Mouse (Mus musculus) telencephalon, adult 2 months (tissue): ENCODE measurements at regions not wholly inside any gene's neighbourhood (a gene's known extent, or its start where the extent isn't known, plus 50 kb on each side); places are given as distances from the start of the nearest gene placed in this dataset.

Experiments used
- DNase-seq: peaks from one replicate; pipeline ENCODE4 v3.0.0-alpha.2; 2011; ENCODE audit warnings: low read depth, low spot score

DNA sequence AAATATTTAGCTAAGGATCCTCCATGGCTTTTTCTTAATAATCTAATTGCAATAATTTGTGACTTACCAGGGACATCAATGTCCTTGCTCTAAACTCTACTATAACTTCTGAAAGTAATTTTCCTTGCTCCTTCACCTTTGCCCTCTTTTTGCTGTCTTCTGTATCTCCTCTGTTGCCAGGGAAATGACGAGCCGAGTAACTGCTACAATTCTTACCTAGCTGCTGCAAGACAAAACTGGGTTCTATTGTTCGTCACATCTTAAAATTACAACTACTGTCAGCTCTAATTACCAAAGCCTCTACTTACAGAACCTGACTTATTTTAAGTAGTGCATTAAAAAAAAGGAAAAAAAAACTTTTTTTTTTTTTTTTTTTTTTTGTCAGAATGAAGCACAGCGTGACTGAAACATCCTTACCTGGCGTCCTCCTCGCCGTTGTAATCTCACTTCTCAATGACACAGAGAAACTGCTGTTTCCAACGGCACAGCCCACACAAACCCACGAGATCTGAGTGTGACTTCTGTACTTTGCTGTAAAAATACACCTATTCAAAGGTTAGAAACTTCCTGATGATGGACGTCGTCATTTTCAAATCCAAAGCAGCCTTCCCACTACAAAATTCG lies 389.4 kb downstream of the Plk2 start:
- no peak for DNase-seq

DNA sequence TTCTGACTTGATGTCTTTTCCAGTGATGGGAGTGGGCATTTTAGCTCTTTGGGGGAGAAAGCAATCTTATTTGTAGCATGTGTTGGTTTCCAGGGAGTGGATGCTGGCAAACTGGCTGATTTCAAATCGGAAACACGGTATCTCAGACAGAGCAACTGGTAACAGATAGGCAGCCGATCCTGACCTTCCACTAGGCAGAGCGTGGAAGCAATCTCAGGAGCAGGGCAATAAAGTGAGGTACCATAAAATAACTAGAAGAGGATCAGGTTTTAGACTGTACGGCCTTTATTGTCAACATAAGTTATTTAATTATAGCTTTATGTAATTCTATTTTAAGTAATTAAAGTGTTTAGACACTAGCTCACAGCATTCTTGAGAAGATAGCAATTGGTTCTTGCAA lies 390.0 kb downstream of the Plk2 start:
- no peak for DNase-seq

DNA sequence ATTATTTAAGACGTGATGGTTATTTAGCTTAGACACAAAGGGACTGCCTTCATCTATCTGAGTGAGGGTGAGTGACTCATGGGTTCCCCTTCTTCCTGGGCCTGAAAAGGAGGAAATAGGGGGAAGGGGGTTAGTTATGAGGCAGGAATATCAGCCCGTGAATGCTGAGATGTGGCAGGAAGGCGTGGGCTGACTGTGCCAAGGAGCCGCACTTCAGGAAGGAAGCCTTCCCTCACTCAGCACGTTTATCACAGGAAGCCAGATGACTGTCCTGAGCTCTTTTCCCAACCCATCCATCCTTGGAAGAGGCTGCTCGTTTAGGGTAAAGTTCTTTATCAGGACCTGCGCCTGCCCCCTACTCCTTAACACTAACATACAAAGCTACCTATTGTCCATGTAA lies 403.5 kb downstream of the Plk2 start:
- DNase-seq = no peak

DNA sequence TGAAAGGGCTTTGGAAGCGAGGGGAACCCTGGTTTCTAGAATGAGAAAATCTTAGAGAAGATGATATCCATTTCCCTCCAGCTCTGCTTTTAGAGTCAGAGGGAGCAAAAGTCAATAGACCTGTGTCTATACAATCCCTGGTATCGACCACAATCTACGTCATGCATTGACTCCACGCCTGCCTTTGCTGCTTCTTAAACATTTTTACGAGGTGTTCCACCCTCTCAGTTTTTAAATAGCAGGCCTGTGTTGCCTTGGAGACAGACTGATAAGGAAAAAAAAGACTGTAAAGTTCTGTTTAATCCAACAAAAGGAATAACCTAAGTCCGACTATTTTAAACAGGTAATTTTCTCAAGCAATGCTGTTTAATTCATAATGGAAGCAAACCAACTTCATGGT lies 408.0 kb downstream of the Plk2 start:
- no peak for DNase-seq

DNA sequence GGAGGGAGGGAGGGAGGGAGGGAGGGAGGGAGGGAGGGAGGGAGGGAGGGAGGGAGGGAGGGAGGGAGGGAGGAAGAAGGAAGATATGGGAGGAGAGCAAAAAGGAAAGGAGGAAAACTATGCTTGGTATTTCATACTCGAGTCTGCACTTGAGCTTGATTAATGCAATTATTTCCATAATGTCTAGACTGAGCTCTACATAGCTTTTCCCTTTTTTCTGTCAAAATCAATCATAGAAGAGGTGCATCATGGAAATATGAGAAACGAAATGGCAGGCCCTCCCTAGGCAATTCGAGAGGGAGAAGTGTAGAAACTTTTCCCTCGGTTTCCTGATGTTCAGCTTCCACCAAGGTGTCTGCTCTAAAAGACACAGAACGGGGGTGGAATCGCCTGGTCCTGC lies 417.6 kb downstream of the Plk2 start:
- no peak for DNase-seq

DNA sequence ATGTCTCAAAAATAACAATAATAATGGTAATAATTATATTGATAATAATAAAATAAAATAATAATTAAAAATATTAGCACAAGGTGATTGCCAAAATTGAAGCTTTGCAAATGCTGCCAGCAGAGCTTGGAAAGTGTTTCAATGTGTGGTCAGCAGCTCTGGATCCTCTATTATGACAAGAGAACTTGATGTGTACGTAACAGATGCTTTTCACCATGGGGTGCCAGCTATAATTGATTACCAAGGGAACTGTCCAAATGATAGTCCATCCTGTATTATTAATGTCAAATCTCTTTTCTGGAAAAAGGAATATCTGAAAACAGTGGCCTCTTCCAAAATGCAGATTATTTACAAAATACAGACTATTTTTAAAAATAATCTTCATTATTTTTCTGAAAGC lies 419.2 kb downstream of the Plk2 start:
- DNase-seq = no peak

DNA sequence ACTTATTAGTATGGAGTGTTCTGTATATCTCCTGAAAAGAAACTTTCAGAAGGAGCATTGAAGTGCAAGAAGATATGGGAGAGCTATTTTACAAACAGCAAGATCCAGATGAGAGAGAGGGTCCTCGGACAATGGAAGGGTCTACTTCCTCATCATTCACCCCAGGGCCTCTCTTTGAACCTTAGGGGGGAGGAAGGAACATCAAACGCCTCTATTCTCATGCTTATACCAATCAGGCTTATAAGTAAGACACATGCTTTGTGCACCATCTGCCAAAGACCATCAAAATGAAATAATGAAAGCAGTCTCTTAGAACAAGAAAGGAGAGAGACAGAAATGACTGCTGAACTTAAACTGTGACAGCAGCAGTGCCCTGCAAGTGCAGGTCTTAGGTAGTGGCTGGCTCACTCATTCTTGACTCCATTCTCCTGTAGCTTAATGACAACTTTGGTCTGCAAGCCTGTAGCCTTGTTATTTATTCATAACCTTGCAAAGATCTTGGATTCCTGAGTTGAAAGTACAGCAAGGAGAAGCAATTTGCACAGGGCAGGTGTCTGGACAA lies 424.5 kb downstream of the Plk2 start:
- DNase-seq = no peak

DNA sequence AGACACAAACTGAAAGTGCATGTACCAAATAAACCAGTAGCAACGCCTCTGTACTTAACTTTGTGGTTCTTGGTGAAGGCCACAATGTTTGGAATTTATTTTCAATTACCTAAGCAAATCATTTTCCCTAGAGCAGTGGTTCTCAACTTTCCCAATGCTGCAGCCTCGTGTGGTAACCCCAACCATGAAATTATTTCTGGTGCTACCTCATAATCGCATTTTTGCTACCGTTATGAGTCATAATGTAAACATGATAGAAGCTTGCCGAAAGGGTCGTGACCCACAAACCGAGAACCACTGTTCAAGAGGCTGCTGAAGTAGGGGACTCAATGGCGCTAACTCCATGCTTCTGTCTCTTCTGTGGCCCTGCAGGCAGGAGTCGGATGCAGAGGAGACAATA lies 429.9 kb upstream of the Actbl2 start:
- DNase-seq = no peak

DNA sequence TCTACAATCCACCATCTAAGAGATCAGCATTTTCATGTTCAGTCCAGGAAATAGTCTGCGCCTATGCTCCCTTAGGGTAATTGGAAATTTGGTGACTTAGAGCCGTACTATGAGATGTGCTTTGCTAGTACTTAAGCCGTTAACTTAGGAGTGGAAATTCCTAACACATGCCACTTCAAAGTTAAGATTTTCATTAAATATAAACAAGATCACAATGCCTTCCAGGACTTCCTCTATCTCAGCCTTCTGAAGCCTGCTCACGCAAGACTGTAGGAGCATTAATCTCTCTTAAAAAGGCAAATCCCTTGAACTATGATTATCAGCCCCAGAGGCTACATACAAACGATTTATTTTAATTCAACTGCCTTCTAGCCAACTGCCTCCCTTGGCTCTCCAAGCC lies 422.4 kb upstream of the Actbl2 start:
- DNase-seq = no peak

DNA sequence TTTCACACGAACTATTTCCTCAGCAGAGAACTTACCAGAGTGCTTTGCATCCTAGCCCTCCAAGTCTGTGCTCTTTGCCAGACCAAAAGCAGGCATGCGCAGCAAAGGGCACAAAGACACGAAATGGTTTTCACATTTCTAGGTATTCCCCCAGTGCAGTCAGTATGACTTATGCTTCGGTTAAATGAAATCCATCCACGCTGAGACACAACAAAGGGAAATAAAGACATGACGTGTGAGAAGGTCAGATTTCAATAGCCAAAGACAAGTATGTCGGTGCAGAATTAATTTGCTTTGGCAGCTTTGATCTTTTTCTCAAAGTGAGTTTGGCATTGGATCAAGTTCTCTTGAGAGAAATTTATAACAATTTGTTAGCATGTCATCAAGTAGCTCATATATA lies 417.9 kb upstream of the Actbl2 start:
- DNase-seq = no peak

DNA sequence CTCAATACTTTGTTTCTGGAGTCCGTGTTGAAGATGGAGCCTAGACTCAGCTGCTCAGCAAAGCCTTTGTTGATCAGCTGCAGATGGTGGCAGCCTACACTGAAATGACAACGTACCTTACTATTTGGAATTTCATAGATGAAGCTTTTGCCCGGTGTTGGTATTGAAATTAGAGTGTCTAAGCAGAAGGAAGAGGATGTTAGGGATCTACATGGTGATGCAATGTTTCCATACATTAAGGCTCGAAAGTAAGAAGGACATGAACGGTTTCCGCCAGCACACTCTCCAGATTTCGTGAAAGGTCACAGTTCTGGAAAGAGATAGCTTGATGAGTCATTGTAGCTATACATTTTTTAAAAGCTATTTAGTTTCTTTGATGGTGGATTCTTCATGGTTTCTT lies 412.9 kb upstream of the Actbl2 start:
- DNase-seq = peak; percentile 48

DNA sequence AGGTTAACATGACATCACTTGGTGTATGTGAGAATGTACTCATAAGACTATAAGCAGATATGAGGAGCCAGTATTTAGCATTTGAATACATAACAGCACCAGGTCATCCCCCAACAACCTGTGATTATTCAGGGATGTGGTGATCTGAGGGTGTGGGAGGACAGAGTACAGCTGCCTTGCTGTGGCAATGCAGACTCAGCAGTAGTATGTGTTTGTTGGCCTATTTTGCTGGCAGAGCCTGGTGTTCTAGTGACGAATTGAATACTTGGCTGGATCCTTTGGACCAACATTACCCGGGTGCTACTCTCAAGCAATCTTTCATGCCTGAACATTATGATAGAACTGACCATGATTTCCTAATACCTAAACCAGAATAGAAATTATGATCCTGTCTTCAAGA lies 409.1 kb upstream of the Actbl2 start:
- DNase-seq = no peak

DNA sequence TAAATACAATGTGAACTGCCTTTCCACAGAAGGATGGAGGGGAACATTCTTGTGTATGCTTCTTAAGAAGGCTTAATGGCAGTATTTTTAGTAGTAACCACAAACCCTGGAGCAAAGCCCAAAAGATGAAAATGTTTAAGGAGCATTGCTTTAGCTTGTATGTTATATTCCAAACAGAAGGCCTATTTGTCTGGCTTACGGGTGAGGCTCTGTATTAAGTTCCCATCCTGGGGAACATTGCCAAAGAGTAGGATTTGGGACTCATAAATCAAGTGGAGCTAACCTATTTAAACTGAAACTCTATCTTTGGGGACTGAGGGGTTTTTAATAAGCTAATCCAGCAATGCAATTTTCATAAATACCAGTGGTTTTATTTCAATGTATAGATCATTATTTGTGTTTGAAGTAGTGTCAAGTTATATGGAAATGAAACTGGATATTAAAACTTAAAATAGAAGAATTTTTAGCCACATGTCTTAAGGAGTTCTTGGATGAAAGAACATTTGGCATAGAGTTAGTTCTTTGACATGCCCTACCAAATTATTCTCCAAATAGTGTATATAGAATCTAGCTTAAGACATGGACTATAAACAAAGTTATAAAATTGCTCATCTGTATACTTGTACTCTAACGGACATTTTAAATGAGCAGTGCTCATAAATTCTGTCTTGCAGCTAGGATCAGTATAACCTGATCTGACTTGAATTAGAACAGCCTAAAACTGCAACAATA lies 401.7 kb upstream of the Actbl2 start:
- DNase-seq = no peak

DNA sequence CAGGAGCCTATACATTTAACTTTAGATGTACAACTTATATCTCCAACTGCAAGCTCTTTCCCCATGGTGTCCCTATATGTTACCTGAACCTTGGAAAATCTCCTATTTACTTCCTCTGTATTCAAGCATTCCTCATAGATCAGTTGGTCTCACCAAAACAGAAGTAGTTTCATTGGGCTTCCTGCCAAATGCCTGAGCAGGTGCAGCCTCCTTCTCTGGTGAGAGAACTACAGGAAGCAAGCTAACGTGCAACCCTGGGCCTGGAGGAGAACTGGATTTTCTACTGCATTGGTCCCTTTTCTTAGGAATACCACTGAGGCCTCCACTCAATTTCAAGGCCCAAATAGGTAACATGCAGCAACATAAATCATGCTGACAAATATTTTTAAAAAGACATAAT lies 400.6 kb upstream of the Actbl2 start:
- DNase-seq = no peak

DNA sequence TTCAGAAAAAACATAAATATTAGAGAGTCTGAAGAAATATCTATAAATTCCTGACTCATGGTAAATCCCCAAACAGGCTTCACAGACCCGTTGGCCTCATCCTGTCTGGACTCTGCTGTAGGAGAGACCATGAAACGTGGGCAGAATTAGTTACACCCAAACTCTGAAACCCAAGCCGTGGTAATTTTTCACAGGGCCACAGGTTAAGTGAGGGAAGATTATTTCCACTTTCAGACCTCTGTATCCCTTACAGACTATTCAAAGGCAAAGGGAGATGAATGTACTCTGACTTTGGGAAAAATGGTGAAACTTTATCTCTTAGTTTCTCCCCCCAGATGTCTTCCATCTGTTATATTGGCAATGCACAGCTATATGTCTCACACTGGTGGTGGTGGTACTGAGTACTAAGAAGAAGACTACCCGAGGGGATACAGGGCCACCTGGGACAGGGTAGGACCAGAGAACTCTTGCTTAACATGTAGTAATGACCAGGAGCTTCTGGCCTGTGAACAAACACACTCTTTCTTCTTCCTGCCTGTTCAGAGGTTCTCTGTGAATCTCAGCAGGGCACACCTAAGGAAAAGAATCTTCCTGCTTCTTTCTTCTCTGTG lies 388.8 kb upstream of the Actbl2 start:
- no peak for DNase-seq

DNA sequence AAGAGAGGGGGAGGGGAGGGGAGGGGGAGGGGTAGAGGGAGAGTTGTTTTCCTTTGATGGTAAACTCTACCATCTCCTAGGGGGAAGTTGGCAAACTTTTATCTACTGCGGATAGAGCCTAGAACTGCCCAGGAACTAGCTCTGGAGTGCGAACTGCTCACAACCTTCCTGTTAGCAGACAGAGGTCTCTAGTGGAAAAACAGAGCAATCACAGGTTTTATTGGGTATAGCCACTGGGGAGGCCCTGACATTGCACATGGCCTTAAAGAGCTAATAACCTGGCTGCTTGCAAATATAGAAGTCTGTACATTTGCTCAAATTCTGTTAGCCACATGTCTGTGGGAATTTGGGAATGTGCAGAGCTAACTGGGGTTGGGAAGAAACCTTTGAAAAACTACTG lies 388.1 kb upstream of the Actbl2 start:
- no peak for DNase-seq

DNA sequence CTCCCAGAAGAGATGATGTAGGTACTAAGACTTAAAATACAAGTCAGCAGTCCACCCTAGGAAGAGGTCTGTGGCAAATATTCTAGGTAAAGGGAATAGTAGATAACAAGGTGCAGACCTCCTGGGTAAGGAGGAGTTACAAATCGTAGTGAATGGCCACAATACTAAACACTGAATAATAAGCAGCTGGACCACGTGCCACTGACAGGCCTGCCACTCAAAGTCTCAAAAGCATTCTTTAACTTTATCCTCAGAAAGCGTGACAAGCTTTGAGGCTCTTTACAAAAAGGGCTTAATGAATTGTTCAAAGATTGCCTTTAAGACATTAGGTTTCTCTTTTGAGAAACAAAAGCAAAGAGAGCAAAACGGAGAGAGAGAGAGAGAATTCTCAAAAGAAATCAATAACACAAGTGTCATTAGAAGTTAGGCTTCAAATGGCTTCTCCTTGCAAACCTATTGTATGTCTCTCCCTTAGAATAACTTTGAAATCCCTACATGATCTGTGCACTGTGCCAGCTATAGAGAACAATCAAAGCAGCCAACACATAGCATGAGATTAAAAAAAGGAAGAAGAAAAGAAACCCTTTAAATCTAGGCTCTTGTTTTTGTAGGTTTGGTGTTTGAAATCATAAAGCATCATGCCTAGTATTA lies 383.6 kb upstream of the Actbl2 start:
- DNase-seq = no peak

DNA sequence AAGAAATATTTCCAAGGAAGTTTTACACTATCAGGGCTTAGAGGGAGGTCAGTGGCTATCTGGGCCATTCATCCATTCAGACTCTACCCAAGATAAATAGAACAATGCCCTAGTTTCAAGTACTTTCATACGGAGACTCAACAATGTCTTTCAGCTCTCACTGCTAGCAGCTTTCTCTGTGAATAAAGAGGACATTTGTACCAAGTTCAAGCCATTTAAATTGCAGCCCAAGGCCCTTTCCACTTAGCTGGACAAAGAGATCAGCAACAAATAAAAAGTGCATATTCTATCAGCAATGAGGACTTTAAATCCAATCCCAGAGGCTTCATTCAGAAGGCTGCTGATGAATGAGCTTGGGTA lies 383.1 kb upstream of the Actbl2 start:
- DNase-seq = no peak

DNA sequence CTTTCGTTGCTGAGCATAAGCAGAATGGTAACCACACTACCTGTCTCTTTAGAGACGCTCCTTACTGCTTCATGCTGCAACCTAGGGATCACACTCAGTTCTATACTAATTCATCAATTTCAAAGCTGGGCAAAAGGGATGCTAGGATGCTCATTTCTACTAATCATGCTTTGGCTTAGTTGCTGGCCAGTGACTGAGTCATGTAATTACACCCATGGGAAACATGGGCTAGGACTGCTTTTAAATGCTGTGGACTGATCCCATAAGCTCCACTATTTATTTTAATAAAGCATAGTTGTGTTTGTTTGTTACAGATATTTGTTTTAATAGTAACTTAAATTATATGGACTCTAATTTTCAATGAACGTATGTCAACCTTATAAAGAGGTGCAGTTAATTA lies 373.2 kb upstream of the Actbl2 start:
- DNase-seq = no peak

DNA sequence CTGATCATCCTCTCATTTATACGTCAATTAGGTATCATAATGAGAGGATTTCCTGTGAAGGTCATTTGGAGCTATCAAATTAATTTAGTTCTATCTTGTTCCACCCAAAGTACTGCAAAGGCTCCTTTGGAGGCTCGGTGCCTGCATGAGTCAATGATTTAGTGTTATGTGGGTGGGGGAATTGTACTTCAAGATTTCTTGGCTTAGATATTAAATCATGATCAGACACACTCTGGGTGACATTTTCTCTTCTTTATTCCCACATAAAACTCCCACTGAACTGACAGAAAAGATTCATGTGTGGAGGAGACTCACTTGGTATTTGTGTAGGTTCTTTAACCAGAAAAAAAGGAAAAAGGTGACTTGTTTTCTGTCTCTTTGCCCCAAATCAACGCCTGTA lies 372.6 kb upstream of the Actbl2 start:
- peak; percentile 88 for DNase-seq

DNA sequence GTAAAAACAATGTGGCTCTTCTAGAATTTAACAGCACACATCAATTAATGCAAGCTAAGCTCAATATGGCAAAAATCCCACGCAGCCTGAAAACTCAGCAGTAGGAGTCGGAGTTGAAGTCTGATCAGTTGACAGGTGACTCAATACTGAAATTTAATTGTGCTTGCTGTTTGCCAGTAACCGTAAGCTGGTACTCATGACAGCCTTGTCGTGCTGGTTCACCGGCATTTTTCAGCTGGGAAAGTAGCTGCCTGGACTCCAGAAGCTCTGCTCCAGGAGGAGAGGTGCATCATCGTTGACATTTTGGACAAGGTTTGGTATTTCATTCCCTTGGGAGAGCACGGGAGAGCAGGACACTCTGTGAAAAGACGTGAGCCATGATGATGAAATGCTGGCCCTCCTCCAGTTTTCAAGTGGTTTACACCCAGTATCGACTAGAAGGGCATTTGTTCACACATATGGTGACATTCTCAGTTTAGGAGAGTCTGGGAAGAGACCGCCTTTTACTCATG lies 372.1 kb upstream of the Actbl2 start:
- DNase-seq = peak; percentile 81

DNA sequence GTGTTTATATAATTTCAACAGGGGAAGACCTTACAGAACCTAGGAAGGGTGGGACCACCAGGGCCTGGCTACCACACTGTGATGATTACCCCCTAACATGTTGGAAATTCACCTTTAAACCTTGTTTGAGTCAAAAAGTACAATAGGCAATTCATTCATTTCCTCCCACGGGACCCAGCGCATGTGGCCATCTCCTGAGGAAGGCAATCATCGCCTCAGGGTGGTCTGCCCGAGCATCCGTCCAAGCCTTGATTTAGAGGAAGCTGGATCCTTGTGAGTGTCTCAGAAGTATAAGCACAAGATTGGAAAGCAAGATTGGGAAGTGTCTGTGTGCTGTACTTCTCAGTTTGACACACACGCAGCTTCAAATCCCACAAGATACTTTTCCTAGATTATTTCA lies 360.9 kb upstream of the Actbl2 start:
- DNase-seq = no peak
